Mouse (Mus musculus) gastrocnemius, postnatal 14 days (tissue): ENCODE data around the gene Dusp3. TPM values are rescaled to one million over a fixed set of nuclear protein-coding genes. Genes with fewer than 3 reads are reported as not detected.

ENCODE experiments used
- DNase-seq: peaks from one replicate; pipeline ENCODE4 v3.0.0; 2021; ENCODE audit warnings: mixed read lengths
- intact Hi-C: fragments of 180-260 bp; cut with DNase I; formaldehyde crosslinking; loops from one replicate; pipeline ENCODE4 v1.15.1; 2025; ENCODE audit warnings: low total_unique reads
- total RNA-seq, 2 experiments: library from RNA; stranded (reverse); gene quantifications; 2 replicates each; pipeline ENCODE4 v1.2.3; 2021

Gene Dusp3
- total RNA-seq, 2 experiments from 2014 or later, result 140 to 151 TPM

GRCm38 (mm10) chr11:101983431-101983921 is 3.3 kb downstream of the Dusp3 start:
- no peak for DNase-seq
- intact Hi-C loops, result no loop called here

DNA sequence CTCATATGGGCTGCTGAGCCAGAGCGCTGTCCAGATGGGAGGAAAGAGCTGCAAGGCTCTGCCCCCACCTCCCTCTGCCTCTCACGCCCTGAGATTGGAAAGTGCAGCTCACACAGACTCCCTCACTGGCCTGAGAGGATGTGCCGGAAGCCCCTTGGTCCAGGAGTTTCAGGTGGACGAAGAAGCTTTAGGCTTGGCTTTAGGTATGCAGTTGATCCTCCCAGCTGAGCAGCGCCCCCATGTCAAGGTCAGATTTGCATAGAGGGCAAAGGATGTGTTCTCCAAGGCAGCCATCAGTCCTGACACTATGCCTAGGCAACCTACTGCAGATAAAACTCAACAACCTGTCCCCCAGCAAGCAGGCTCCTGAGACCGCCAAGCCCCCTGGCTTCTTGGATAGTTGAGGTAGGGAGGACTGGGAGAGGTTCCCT is 3.8 kb downstream of the Dusp3 start:
- no peak for DNase-seq
- intact Hi-C loops, result no loop called here

GRCm38 (mm10) chr11:101981850-101982249 is 5.0 kb downstream of the Dusp3 start:
- peak; percentile 26 for DNase-seq
- intact Hi-C loops, result no loop called here

GRCm38 (mm10) chr11:101980603-101981157 is 6.1 kb downstream of the Dusp3 start:
- DNase-seq, result no peak
- intact Hi-C loops, result no loop called here

DNA sequence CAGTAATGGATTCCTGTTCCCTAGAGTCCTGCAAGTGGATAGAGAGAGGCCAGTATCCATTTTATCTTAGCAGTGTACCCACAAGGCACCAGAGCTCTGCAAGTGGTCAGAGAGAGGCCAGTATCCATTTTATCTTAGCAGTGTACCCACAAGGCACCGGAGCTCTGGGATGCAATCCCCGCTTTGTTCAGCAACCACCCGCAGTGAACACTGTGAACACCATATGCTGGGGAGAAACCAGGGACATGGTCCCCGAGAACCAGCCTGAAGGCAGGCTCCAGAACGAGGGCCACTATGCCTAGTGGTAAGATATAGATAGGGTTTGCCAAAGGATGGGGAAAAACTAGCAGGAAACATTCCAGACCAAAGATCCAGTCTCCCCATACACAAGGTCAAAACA is 7.7 kb downstream of the Dusp3 start:
- DNase-seq, result no peak
- intact Hi-C loops, result no loop called here

DNA sequence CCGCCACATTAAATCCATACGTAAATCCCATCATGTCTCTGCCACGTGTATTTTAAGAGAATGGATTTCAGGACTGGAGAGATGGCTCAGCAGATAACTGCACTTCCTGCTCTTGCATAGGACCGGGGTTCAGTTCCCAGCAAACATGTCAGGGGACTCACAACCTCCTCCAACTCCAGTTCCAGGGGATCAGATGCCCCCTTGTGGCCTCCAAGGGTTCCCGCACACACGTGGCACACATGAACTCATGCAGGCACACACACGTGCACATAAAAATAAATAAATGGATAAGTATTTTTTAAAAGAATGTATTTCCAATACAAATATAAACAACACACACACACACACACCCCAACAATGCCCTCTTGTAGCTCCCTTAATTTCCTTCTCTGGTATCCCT is 9.9 kb downstream of the Dusp3 start:
- intact Hi-C loops, result no loop called here
- DNase-seq, result no peak

GRCm38 (mm10) chr11:101974923-101975322 is 11.9 kb downstream of the Dusp3 start:
- DNase-seq, result no peak
- intact Hi-C loops, result no loop called here

- no peak for DNase-seq
- intact Hi-C loops, result no loop called here
These were observed 12.6 kb downstream of the Dusp3 start for GRCm38 (mm10) chr11:101974181-101974580.

DNA sequence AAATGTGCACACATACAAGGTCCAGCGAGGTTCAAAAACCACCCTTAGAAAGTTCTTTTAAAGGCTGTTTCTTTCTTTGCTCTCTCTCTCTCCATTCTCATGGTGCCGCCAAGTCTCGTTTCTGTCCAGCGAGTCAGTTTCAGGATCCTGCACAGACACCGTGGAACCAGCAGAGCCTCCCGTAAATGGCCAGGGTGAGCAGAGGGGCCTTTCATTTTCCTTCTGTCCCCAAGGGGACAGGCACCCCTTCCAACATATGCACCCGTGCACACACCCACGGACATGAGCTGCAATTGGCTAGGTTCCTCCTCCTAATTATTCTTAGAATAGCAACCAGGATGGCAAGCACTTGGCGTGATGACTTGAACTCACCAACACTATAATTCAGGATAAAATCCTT is 13.3 kb downstream of the Dusp3 start:
- intact Hi-C loops, result no loop called here

GRCm38 (mm10) chr11:101972651-101973050 is 14.2 kb downstream of the Dusp3 start:
- intact Hi-C loops, result no loop called here
- DNase-seq, result no peak

More for the DNA sequence above, 13.3 kb downstream of the Dusp3 start:
- DNase-seq, result no peak

- intact Hi-C loops, result no loop called here
- no peak for DNase-seq
These were observed 14.7 kb downstream of the Dusp3 start for GRCm38 (mm10) chr11:101972097-101972496.

DNA sequence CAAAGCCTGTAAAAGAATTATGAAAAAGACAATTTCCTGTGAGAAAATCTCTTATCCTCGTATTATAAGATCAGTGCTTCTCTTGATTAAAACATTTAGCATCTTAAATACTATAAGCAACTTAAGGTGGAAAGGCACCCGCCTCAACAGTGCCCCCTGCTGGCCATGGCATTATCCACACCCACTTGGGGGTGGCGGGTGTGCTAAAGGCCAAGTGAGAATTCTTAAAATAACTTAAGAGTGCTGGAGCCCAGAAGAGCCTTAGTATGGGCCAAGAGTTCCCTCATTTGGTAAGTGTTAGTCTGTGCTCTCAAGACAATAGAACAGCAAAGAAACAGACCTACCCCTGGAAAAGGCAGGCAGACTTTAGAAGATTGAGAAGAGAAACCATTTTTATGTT is 15.4 kb downstream of the Dusp3 start:
- intact Hi-C loops, result no loop called here
- DNase-seq, result peak; percentile 49

DNA sequence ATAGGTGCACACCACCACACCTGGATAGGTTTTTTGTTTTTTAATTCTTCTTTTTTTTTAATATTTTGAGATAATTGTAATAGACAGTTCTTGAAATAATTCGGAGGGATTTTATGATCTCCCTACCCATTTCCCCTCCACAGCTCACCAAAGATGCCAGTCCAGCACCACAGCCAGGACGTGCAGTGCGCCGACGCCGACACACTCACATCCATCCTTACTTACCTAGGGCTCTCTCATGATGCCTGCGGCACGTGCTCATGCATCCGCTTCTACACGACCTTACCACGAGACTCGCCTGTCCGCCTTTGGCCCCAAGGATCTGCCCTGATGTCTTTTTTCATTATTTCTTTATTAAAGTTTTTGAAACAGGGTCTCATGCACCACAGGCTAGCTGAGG is 17.0 kb downstream of the Dusp3 start:
- DNase-seq, result no peak
- intact Hi-C loops, result no loop called here

DNA sequence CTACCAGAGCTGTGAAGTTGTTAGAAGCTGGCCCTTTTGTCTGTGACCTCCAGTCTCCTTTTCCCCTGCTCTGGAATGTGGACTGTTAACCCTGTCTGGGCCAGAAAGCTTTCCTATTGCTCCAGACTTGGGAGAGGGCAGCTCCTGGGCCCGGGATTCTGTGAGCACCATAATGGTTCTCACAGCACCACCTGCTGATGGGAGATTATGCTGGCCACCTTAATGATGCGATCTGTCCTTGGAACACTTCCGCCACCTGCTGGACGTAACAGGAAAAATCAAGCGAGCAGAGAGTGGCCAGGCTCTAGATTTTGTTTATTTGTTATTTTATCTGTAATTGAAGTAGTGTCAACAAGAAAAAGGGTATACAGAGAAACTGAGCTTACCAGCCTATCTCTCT is 18.0 kb downstream of the Dusp3 start:
- peak; percentile 74 for DNase-seq
- intact Hi-C loops, result loop anchor here (1.0 kb wide), 1 partner anchor 49 kb away; no protein-coding TSS in a partner anchor

GRCm38 (mm10) chr11:101968311-101968710 is 18.5 kb downstream of the Dusp3 start:
- no peak for DNase-seq
- intact Hi-C loops, result loop anchor here (1.0 kb wide), 1 partner anchor 49 kb away; no protein-coding TSS in a partner anchor

- intact Hi-C loops, result no loop called here
- no peak for DNase-seq
These were observed 19.7 kb downstream of the Dusp3 start, which contains the start of gene Sost for GRCm38 (mm10) chr11:101966965-101967614. TSS of gene Sost (minus strand) at chr11:101967015.

DNA sequence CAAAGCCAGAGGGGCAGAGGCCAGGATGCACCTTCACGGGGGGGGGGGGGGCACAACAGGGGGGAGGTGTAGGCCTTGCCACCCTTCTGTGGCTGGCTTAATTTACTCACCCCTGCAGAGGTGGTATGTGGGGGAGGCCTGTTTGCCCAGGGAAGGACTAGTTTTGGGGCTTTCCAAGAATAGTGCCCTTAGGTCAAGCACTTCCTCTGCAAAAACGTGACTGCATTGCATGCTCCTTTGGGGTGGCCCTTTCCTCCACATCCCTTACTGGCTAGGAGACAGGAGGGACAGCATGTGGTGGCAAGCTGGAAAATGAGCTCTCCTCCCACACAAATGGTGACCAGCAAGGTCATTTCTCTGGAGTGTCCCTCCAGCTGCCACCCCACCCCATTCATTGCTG is 21.3 kb downstream of the Dusp3 start:
- no peak for DNase-seq
- intact Hi-C loops, result no loop called here

GRCm38 (mm10) chr11:101964647-101965046 is 22.2 kb downstream of the Dusp3 start:
- intact Hi-C loops, result no loop called here
- no peak for DNase-seq

GRCm38 (mm10) chr11:101963473-101964291 is 23.1 kb downstream of the Dusp3 start:
- DNase-seq, result peak; percentile 44
- intact Hi-C loops, result no loop called here

DNA sequence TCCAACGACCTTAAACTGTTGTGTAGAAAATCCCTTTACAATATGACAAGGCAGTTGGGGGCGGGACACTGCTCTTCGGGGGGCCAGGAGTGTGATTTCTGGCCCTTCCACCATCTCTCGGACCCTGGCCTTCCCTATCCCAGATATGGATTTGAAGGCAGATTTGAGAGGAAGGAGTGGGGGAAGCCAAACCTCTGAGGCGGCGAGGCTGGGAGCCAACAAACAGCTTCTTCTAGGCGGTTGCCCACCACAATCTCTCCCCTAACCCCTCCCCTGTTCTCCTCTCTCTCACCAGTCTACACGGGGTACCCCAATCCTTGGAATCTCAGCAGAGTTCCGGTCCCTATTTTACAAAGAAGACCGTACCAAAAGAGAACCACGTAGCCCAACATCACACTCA is 23.8 kb downstream of the Dusp3 start:
- no peak for DNase-seq
- intact Hi-C loops, result no loop called here
